Mouse (Mus musculus): Measurements from ENCODE around the gene Spag16. TPM values are rescaled to one million over a fixed set of nuclear protein-coding genes. Genes with fewer than 3 reads are reported as not detected.
A peak's percentile ranks its signal among the peaks of the same experiment; 100 is the strongest.
"Not testable (repeated sequence)": the region's sequence is repeated elsewhere in the genome, so short reads cannot be mapped to it uniquely, and the experiment has no call there.

Gene Spag16
- polyA plus RNA-seq (2016; fragmentation: Nextera tagmentation; extraction: Ambion mirVana), result 1.6 and 1.7 TPM in 2 replicates

GRCm38 (mm10) chr1:69826806-69827703 lies at the start of gene Spag16:
Gene Spag16, plus strand, starts transcription at chr1:69826970.
- Histone ChIP-seq H3K9ac (peak within 1 kb of the TSS; percentile 53), H3K27me3 (no peaks in the 10 kb centered on the region), H3K4me2 (peak within 1 kb of the TSS; percentile 73), H3K4me3 (replicated peaks) (peak within 1 kb of the TSS; percentile 46), H3K4me1 (peaks cover 9% of the 10 kb centered on the region; the same call in 1 of the 2 replicates), H3K36me3 (replicated peaks) (no peaks in the 10 kb centered on the region), H3K9me3 (no peaks in the 10 kb centered on the region), H3K27ac (no peak within 1 kb of the TSS)
- peak; percentile 94 for ATAC-seq (ENCODE audit: low FRiP score)
- WGBS, result 8% methylated on average over 38 of the region's 38 CpGs

DNA sequence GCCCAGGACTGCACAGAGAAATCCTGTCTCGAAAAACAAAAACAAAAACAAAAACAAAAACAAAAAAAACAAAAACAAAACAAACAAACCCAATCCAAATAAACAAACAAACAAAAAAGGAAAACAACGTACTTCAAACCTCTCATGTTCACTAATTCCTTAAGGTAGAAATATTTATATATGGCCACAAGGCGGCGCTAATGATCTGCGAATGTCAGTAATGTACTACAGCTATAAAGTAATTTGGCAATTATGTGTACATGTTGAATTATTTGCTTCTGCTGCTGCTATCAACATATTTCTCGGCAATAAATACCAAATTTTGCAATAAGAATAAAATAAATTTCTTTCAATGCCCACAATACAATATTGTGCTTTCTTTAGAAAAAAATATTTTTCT lies 41.6 kb upstream of the Spag16 start:
- Histone ChIP-seq H3K4me3 (replicated peaks) (no peak overlapping the region), H3K4me2 (no peak overlapping the region), H3K9me3 (no peaks in the 10 kb centered on the region), H3K9ac (no peak overlapping the region), H3K27me3 (no peaks in the 10 kb centered on the region), H3K4me1 (no peaks in the 10 kb centered on the region), H3K27ac (no peak overlapping the region), H3K36me3 (replicated peaks) (no peaks in the 10 kb centered on the region)
- 0 out of 2 replicates have a peak, but pooled peaks have one; percentile 60 for ATAC-seq (ENCODE audit: low FRiP score)
- WGBS, result 7% methylated on average over 6 of the region's 6 CpGs

GRCm38 (mm10) chr1:69786716-69787115 lies 40.1 kb upstream of the Spag16 start:
- Histone ChIP-seq H3K9ac (no peak overlapping the region), H3K4me3 (replicated peaks) (no peak overlapping the region), H3K27me3 (no peaks in the 10 kb centered on the region), H3K36me3 (replicated peaks) (no peaks in the 10 kb centered on the region), H3K4me2 (no peak overlapping the region), H3K9me3 (no peaks in the 10 kb centered on the region), H3K27ac (no peak overlapping the region), H3K4me1 (0 out of 2 replicates have a peak, but pooled peaks cover 3% of the 10 kb centered on the region)
- WGBS, result 82% methylated on average over 6 of the region's 6 CpGs
- no peak for ATAC-seq (ENCODE audit: low FRiP score)

GRCm38 (mm10) chr1:69787379-69787778 lies 39.4 kb upstream of the Spag16 start:
- H3K27me3 ChIP-seq, result no peaks in the 10 kb centered on the region
- no peak overlapping the region for H3K4me2 ChIP-seq
- 0 out of 2 replicates have a peak, but pooled peaks cover 3% of the 10 kb centered on the region for H3K4me1 ChIP-seq
- H3K4me3 ChIP-seq (replicated peaks), result no peak overlapping the region
- H3K9me3 ChIP-seq, result no peaks in the 10 kb centered on the region
- ATAC-seq (ENCODE audit: low FRiP score), result no peak
- H3K27ac ChIP-seq, result no peak overlapping the region
- no peaks in the 10 kb centered on the region for H3K36me3 ChIP-seq (replicated peaks)
- H3K9ac ChIP-seq, result no peak overlapping the region
- WGBS, result 87% methylated on average over 12 of the region's 12 CpGs

GRCm38 (mm10) chr1:69790337-69791250 lies 36.2 kb upstream of the Spag16 start:
- Histone ChIP-seq H3K4me2 (peak overlapping the region; percentile 49), H3K4me3 (replicated peaks) (peak overlapping the region; percentile 22), H3K9me3 (no peaks in the 10 kb centered on the region), H3K36me3 (replicated peaks) (no peaks in the 10 kb centered on the region), H3K27me3 (no peaks in the 10 kb centered on the region), H3K4me1 (0 out of 2 replicates have a peak, but pooled peaks cover 3% of the 10 kb centered on the region), H3K27ac (no peak overlapping the region), H3K9ac (no peak overlapping the region)
- WGBS, result 22% methylated on average over 28 of the region's 28 CpGs
- peak; percentile 89 for ATAC-seq (ENCODE audit: low FRiP score)

DNA sequence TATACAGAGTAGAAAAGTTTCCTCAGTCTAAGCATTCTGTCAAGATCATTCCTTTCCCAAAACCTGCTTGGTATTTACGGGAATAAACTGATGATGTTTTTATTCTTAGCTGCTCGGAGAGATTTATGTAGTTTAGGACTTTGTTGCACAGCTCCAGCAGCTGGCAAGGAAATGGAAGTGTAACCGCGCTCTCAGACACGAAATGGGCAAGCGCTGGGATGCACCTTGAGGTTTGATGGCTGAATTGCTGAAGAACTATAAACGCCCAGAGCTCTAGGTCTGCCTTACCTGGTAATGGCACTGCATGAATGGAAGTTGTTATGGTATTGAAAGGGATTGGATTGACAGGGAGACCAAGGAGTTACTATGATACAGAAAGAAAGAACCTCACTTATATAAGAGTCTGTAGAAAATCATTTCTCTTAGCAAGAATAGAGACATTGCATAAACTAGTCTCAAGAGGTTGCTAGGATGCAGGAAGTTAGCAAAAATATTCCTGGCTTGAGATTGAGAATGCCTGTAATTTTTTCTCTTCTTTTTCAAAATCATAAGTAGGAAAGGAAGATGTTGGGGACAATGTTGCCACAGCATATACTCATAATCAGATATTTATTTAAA lies 27.7 kb upstream of the Spag16 start:
- WGBS, result 83% methylated on average over 7 of the region's 7 CpGs
- no peaks in the 10 kb centered on the region for H3K36me3 ChIP-seq (replicated peaks)
- no peak overlapping the region for H3K4me3 ChIP-seq (replicated peaks)
- ATAC-seq (ENCODE audit: low FRiP score), result no peak
- no peak overlapping the region for H3K4me2 ChIP-seq
- H3K9ac ChIP-seq, result no peak overlapping the region
- H3K4me1 ChIP-seq, result no peaks in the 10 kb centered on the region
- no peaks in the 10 kb centered on the region for H3K27me3 ChIP-seq
- H3K9me3 ChIP-seq, result no peaks in the 10 kb centered on the region
- no peak overlapping the region for H3K27ac ChIP-seq

GRCm38 (mm10) chr1:69810161-69810560 lies 16.6 kb upstream of the Spag16 start:
- WGBS, result 87% methylated on average over 2 of the region's 2 CpGs
- no peaks in the 10 kb centered on the region for H3K27me3 ChIP-seq
- no peak for ATAC-seq (ENCODE audit: low FRiP score)

DNA sequence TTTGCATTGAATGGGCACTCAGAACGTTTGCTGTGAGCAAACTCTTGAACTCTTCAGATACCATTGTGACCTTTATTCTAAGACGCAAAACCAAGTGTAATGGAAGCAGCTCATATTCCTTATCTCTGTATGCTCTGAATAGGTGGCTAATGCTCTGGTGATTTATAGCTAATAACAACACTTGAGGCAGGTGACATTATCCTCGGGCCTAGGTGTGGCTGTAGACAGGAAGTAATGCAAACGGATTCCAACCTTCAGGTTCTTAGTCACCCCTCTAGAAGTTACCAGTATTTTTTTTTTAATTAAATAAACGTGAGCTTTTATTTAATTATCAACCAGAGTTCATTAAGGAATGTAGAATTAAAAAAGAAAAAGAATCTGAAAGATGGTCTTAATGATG lies 1.1 kb upstream of the Spag16 start:
- not testable (repeated sequence) for H3K27me3 ChIP-seq; ATAC-seq (ENCODE audit: low FRiP score); H3K9me3 ChIP-seq; H3K36me3 ChIP-seq (replicated peaks); H3K27ac ChIP-seq; H3K4me1 ChIP-seq; H3K4me3 ChIP-seq (replicated peaks); H3K9ac ChIP-seq; H3K4me2 ChIP-seq
- WGBS, result 82% methylated on average over 5 of the region's 5 CpGs

More at GRCm38 (mm10) chr1:69810161-69810560, 16.6 kb upstream of the Spag16 start:
- H3K4me3 ChIP-seq (replicated peaks), result no peak overlapping the region
- no peaks in the 10 kb centered on the region for H3K4me1 ChIP-seq
- no peaks in the 10 kb centered on the region for H3K9me3 ChIP-seq
- no peak overlapping the region for H3K27ac ChIP-seq
- no peak overlapping the region for H3K4me2 ChIP-seq
- H3K9ac ChIP-seq, result no peak overlapping the region
- H3K36me3 ChIP-seq (replicated peaks), result no peaks in the 10 kb centered on the region

DNA sequence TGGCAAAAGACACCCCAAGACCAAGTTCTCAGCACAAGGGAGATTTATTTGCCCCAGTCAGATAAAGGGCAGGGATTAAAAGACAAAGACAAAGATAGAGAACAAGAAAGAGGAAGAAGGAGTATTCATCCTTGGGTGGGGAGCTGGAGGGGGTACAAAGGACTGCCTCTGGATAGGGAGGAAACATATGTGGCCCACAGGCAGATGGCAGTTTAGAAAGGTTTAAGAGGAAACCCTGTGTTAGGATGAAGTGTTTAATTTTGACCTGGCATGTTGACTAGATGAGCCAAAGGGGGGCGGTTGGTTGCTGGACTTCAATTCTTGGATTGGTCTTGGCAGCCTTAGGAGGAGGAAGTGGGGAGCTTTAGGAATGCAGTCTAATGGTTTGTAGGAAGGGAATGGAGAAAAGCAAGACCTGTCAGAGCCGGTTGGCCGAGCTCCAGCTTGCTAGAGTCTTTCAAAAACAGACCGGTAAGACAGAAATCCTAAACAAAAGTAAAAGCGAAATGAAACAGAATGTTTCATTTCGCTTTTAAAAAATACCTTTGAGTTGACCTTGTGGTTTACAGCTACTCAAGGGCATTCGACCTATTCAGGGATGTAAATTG lies 2.2 kb downstream of the Spag16 start:
- WGBS, result 94% methylated on average over 7 of the region's 7 CpGs
- Histone ChIP-seq H3K27me3 (no peaks in the 10 kb centered on the region), H3K36me3 (replicated peaks) (no peaks in the 10 kb centered on the region), H3K4me3 (replicated peaks) (no peak overlapping the region), H3K4me1 (peaks cover 9% of the 10 kb centered on the region; the same call in 1 of the 2 replicates), H3K27ac (no peak overlapping the region), H3K9ac (no peak overlapping the region), H3K4me2 (no peak overlapping the region), H3K9me3 (no peaks in the 10 kb centered on the region)
- no peak for ATAC-seq (ENCODE audit: low FRiP score)

DNA sequence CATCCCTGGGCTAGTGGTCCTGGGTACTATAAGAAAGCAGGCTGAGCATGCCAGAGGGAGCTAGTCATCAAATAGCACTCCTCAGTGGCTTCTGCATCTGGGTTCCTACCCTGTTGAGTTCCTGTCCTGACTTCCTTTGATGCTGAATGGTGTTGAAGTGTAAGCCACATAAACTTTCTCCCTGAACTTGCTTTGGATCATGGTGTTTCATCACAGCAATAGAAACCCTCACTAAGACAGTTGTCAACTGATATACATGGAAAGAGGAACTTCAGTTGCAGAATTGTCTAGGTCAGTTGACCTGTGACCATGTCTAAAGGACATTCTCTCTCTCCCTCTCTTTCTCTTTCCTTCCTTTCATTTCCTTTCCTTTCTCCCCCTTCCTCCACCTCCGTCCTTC lies 3.8 kb downstream of the Spag16 start:
- no peak overlapping the region for H3K9ac ChIP-seq
- no peak for ATAC-seq (ENCODE audit: low FRiP score)
- WGBS, result 79% methylated on average over 1 of the region's 1 CpGs

GRCm38 (mm10) chr1:69831002-69831401 lies 4.2 kb downstream of the Spag16 start:
- H3K27me3 ChIP-seq, result no peaks in the 10 kb centered on the region
- H3K4me2 ChIP-seq, result no peak overlapping the region
- H3K9ac ChIP-seq, result no peak overlapping the region
- no peak overlapping the region for H3K4me3 ChIP-seq (replicated peaks)
- no peak for ATAC-seq (ENCODE audit: low FRiP score)
- peaks cover 9% of the 10 kb centered on the region; the same call in 1 of the 2 replicates for H3K4me1 ChIP-seq
- H3K36me3 ChIP-seq (replicated peaks), result no peaks in the 10 kb centered on the region
- H3K9me3 ChIP-seq, result no peaks in the 10 kb centered on the region
- H3K27ac ChIP-seq, result no peak overlapping the region
- 92% methylated on average over 2 of the region's 2 CpGs for WGBS

More for the DNA sequence above, 3.8 kb downstream of the Spag16 start:
- Histone ChIP-seq H3K36me3 (replicated peaks) (no peaks in the 10 kb centered on the region), H3K27me3 (no peaks in the 10 kb centered on the region), H3K9me3 (no peaks in the 10 kb centered on the region), H3K4me3 (replicated peaks) (no peak overlapping the region), H3K4me2 (no peak overlapping the region), H3K27ac (no peak overlapping the region), H3K4me1 (peaks cover 9% of the 10 kb centered on the region; the same call in 1 of the 2 replicates)
